Mouse (Mus musculus) heart, adult 11 months (tissue): ENCODE results near the gene Olfr1215.
"Not testable (repeated sequence)": the region's sequence is repeated elsewhere in the genome, so short reads cannot be mapped to it uniquely, and the experiment has no call there.

ENCODE experiments used
- DNase-seq: peaks from one replicate; pipeline ENCODE4 v3.0.0; 2022

The Olfr1215 gene

GRCm38 (mm10) chr2:89006873-89007272, at the start of gene Olfr1215:
Olfr1215 (minus strand) TSS chr2:89006973.
- no peak for DNase-seq

GRCm38 (mm10) chr2:89031965-89032364, 25.2 kb upstream of the Olfr1215 start, which contains the start of gene Olfr1217:
Olfr1217 (minus strand) TSS chr2:89032065.
- no peak for DNase-seq

GRCm38 (mm10) chr2:89021436-89021835, 14.7 kb upstream of the Olfr1215 start:
- not testable (repeated sequence) for DNase-seq

GRCm38 (mm10) chr2:89018240-89018639, 11.5 kb upstream of the Olfr1215 start, which contains the start of gene Olfr1216:
Olfr1216 (minus strand) TSS chr2:89018340.
- DNase-seq = no peak

GRCm38 (mm10) chr2:88992553-88992952, 14.2 kb downstream of the Olfr1215 start, which contains the start of gene Olfr1214:
Olfr1214 (minus strand) TSS chr2:88992653.
- no peak for DNase-seq

GRCm38 (mm10) chr2:88980181-88980580, 26.6 kb downstream of the Olfr1215 start, which contains the start of gene Gm13762:
Gm13762 (minus strand) TSS chr2:88980281.
- no peak for DNase-seq

- no peak for DNase-seq
Observed at GRCm38 (mm10) chr2:88953669-88954068, 53.1 kb downstream of the Olfr1215 start, which contains the start of gene Olfr1212. Olfr1212 (plus strand) TSS chr2:88953969.
